Mouse (Mus musculus) testis, adult 2 months (tissue): ENCODE results near the gene Gnai2.

Experiments used
- CTCF ChIP-seq: fragments of 200-500 bp; IDR thresholded peaks from 2 replicates; pipeline ENCODE4 v1.5.1; 2012; ENCODE audit warnings: low read depth, mild to moderate bottlenecking, inconsistent platforms, low read length, moderate library complexity; ENCODE audit not compliant: control insufficient read depth, insufficient read depth, insufficient replicate concordance
- POLR2A ChIP-seq: fragments of 200-500 bp; IDR thresholded peaks from 2 replicates; pipeline ENCODE4 v1.6.1; 2012; ENCODE audit warnings: low read depth, mild to moderate bottlenecking, inconsistent platforms, low read length, moderate library complexity; ENCODE audit not compliant: control insufficient read depth

DNA sequence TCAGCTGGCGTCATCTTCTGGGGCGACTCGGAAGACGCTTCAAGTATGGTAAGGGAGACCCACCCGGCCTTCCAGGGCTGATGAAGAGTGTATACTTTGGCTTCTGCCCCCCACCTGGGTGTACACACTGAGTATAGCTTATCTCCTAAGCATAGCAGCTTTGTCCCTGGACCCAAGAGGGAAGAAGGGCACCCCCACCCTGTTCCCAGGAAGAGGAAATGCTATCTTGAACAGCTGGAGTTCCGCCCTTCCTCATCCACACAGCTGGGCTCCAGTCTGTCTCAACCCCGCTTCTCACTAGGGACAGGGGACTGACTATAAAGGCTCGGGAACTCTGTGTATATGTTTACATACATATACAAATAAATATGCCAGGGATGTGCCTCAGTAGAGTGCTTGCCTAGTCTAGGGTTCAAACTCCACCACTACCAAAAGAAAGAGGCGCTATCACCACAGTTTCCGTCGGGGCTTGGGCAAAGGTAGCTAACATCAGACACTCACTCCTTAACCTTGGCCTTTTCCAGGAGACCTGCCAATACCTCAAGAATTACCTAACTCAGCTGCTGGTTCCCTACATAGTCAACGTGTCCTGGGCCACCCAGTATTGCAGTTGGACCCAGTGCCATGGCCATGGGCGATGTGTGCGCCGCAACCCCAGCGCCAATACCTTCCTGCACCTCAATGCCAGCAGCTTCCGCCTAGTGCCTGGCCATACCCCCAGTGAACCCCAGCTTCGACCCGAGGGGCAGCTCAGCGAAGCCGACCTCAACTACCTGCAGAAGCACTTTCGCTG is 63.4 kb downstream of the Gnai2 start:
- TF ChIP-seq CTCF (no peak), POLR2A (no peak)
